Mouse (Mus musculus): ENCODE results near the gene Pnpla6.

Pnpla6 gene

GRCm38 (mm10) chr8:3515260-3515671 lies at the start of gene Pnpla6:
TSS of gene Pnpla6 (plus strand) at chr8:3515384.
- DNase-seq (ENCODE audit: low spot score), result peak; percentile 84

GRCm38 (mm10) chr8:3467006-3467885 lies 47.9 kb upstream of the Pnpla6 start, which contains the start of gene Pex11g:
TSS of gene Pex11g (minus strand) at chr8:3467680.
- DNase-seq (ENCODE audit: low spot score), result peak; percentile 79

GRCm38 (mm10) chr8:3467886-3468545 lies 47.2 kb upstream of the Pnpla6 start:
- DNase-seq (ENCODE audit: low spot score), result no peak

GRCm38 (mm10) chr8:3468838-3469237 lies 46.3 kb upstream of the Pnpla6 start:
- no peak for DNase-seq (ENCODE audit: low spot score)

- DNase-seq (ENCODE audit: low spot score), result no peak
These were observed 44.6 kb upstream of the Pnpla6 start, which contains the start of gene Tex45 for GRCm38 (mm10) chr8:3470562-3470961. TSS of gene Tex45 (plus strand) at chr8:3470862.

GRCm38 (mm10) chr8:3475715-3476429 lies 39.3 kb upstream of the Pnpla6 start:
- no peak for DNase-seq (ENCODE audit: low spot score)

- DNase-seq (ENCODE audit: low spot score), result no peak
These were observed 34.9 kb upstream of the Pnpla6 start for GRCm38 (mm10) chr8:3480221-3480785.

- no peak for DNase-seq (ENCODE audit: low spot score)
These were observed 33.6 kb upstream of the Pnpla6 start for GRCm38 (mm10) chr8:3481605-3482004.

GRCm38 (mm10) chr8:3482240-3482740 lies 32.9 kb upstream of the Pnpla6 start:
- no peak for DNase-seq (ENCODE audit: low spot score)

- DNase-seq (ENCODE audit: low spot score), result no peak
These were observed 31.6 kb upstream of the Pnpla6 start for GRCm38 (mm10) chr8:3483546-3483945.

- no peak for DNase-seq (ENCODE audit: low spot score)
These were observed 30.0 kb upstream of the Pnpla6 start for GRCm38 (mm10) chr8:3485192-3485591.

- no peak for DNase-seq (ENCODE audit: low spot score)
These were observed 22.0 kb upstream of the Pnpla6 start, which contains the start of gene Zfp358 for GRCm38 (mm10) chr8:3492901-3493844. TSS of gene Zfp358 (plus strand) at chr8:3493138.

- DNase-seq (ENCODE audit: low spot score), result no peak
These were observed 21.4 kb upstream of the Pnpla6 start for GRCm38 (mm10) chr8:3493845-3494208.

- no peak for DNase-seq (ENCODE audit: low spot score)
These were observed 19.4 kb upstream of the Pnpla6 start for GRCm38 (mm10) chr8:3495578-3496427.

- no peak for DNase-seq (ENCODE audit: low spot score)
These were observed 18.8 kb upstream of the Pnpla6 start for GRCm38 (mm10) chr8:3496428-3496748.

GRCm38 (mm10) chr8:3498583-3498982 lies 16.6 kb upstream of the Pnpla6 start:
- DNase-seq (ENCODE audit: low spot score), result no peak

GRCm38 (mm10) chr8:3499751-3500150 lies 15.4 kb upstream of the Pnpla6 start:
- DNase-seq (ENCODE audit: low spot score), result no peak

- DNase-seq (ENCODE audit: low spot score), result peak; percentile 97
These were observed 14.7 kb upstream of the Pnpla6 start, which contains the start of gene Mcoln1 for GRCm38 (mm10) chr8:3500235-3501090. TSS of gene Mcoln1 (plus strand) at chr8:3500457.

- no peak for DNase-seq (ENCODE audit: low spot score)
These were observed 13.0 kb upstream of the Pnpla6 start for GRCm38 (mm10) chr8:3502217-3502616.
